Mouse (Mus musculus) heart, embryonic 12.5 days (tissue): ENCODE data around the gene 9830107B12Rik. TPM values are rescaled to one million over a fixed set of nuclear protein-coding genes. Genes with fewer than 3 reads are reported as not detected.

Experiments
- ATAC-seq: fragments of 200-750 bp; cut with Nextera tagmentation; 2 replicates; pipeline ENCODE4 v1.8.0; 2017; ENCODE audit warnings: moderate TSS enrichment, moderate library complexity; ENCODE audit not compliant: insufficient number of reproducible peaks, low FRiP score
- H3K27ac ChIP-seq: fragments of 300-500 bp; sonication (generic); 2 replicates; pipeline ENCODE4 v1.5.1; 2016; ENCODE audit warnings: mild to moderate bottlenecking, moderate library complexity; ENCODE audit not compliant: poor library complexity, severe bottlenecking
- H3K27me3 ChIP-seq: fragments of 300-500 bp; sonication (generic); replicated peaks from 2 replicates; pipeline ENCODE4 v1.6.1; 2016; ENCODE audit warnings: mild to moderate bottlenecking, moderate library complexity
- H3K36me3 ChIP-seq: fragments of 300-500 bp; sonication (generic); 2 replicates; pipeline ENCODE4 v1.6.1; 2016; ENCODE audit warnings: mild to moderate bottlenecking, moderate library complexity
- H3K4me1 ChIP-seq: fragments of 300-500 bp; sonication (generic); replicated peaks from 2 replicates; pipeline ENCODE4 v1.6.1; 2016; ENCODE audit warnings: mild to moderate bottlenecking
- H3K4me2 ChIP-seq: fragments of 300-500 bp; sonication (generic); 2 replicates; pipeline ENCODE4 v1.6.1; 2016; ENCODE audit warnings: mild to moderate bottlenecking, moderate library complexity
- H3K4me3 ChIP-seq: fragments of 300-500 bp; sonication (generic); 2 replicates; pipeline ENCODE4 v1.5.1; 2016; ENCODE audit warnings: mild to moderate bottlenecking
- H3K9ac ChIP-seq: fragments of 300-500 bp; sonication (generic); 2 replicates; pipeline ENCODE4 v1.6.1; 2016; ENCODE audit warnings: mild to moderate bottlenecking, moderate library complexity
- H3K9me3 ChIP-seq: fragments of 300-500 bp; sonication (generic); replicated peaks from 2 replicates; pipeline ENCODE4 v1.6.1; 2016; ENCODE audit warnings: mild to moderate bottlenecking, moderate library complexity
- WGBS: fragments of 180-500 bp; shearing (Covaris S2); methylation state at CpG from one replicate; pipeline ENCODE4 v1.1.7; 2016; 5-methylcytosine and 5-hydroxymethylcytosine counted together
- polyA plus RNA-seq: library from polyadenylated mRNA; unstranded; fragments of >200 nt; fragmentation: Nextera tagmentation; extraction: Ambion mirVana; gene quantifications from 2 replicates; pipeline ENCODE4 v1.2.1, GENCODE M21; 2016

Gene 9830107B12Rik
- polyA plus RNA-seq, 1 experiment from 2014 or later = not detected

GRCm38 (mm10) chr17:48107862-48108261 is 38.2 kb downstream of the 9830107B12Rik start:
- Histone ChIP-seq H3K4me3 (no peak overlapping the region), H3K4me2 (no peak overlapping the region), H3K36me3 (no peaks in the 10 kb centered on the region), H3K27ac (no peak overlapping the region), H3K27me3 (peaks cover 3% of the 10 kb centered on the region; the same call in 1 of the 2 replicates), H3K4me1 (no peaks in the 10 kb centered on the region), H3K9me3 (no peaks in the 10 kb centered on the region), H3K9ac (no peak overlapping the region)
- no peak for ATAC-seq
- WGBS = 43% methylated on average over 6 of the region's 6 CpGs

GRCm38 (mm10) chr17:48107333-48107732 is 38.7 kb downstream of the 9830107B12Rik start:
- peaks cover 3% of the 10 kb centered on the region; the same call in 1 of the 2 replicates for H3K27me3 ChIP-seq
- no peaks in the 10 kb centered on the region for H3K9me3 ChIP-seq
- no peaks in the 10 kb centered on the region for H3K4me1 ChIP-seq
- no peak overlapping the region for H3K4me3 ChIP-seq
- WGBS = 61% methylated on average over 4 of the region's 4 CpGs
- H3K9ac ChIP-seq = no peak overlapping the region
- H3K36me3 ChIP-seq = no peaks in the 10 kb centered on the region
- no peak overlapping the region for H3K4me2 ChIP-seq
- H3K27ac ChIP-seq = no peak overlapping the region
- no peak for ATAC-seq

- Histone ChIP-seq H3K9me3 (no peaks in the 10 kb centered on the region), H3K27me3 (peaks cover 41% of the 10 kb centered on the region)
- ATAC-seq = 0 out of 2 replicates have a peak, but pooled peaks have one; percentile 38
Measured at GRCm38 (mm10) chr17:48100441-48101417, 45.3 kb downstream of the 9830107B12Rik start.

GRCm38 (mm10) chr17:48099312-48099711 is 46.8 kb downstream of the 9830107B12Rik start:
- Histone ChIP-seq H3K4me1 (peaks cover 49% of the 10 kb centered on the region), H3K36me3 (no peaks in the 10 kb centered on the region), H3K9ac (0 out of 2 replicates have a peak overlapping the region, but pooled peaks have one; percentile 20), H3K4me3 (peak overlapping the region; percentile 45), H3K27ac (no peak overlapping the region), H3K9me3 (no peaks in the 10 kb centered on the region), H3K4me2 (peak overlapping the region; percentile 85), H3K27me3 (peaks cover 51% of the 10 kb centered on the region)
- ATAC-seq = no peak
- 16% methylated on average over 11 of the region's 11 CpGs for WGBS

More at GRCm38 (mm10) chr17:48100441-48101417, 45.3 kb downstream of the 9830107B12Rik start:
- H3K4me1 ChIP-seq = peaks cover 38% of the 10 kb centered on the region
- no peak overlapping the region for H3K9ac ChIP-seq
- H3K27ac ChIP-seq = no peak overlapping the region
- H3K4me2 ChIP-seq = peak overlapping the region; percentile 58
- peak overlapping the region; percentile 34 for H3K4me3 ChIP-seq
- WGBS = 13% methylated on average over 20 of the region's 21 CpGs
- H3K36me3 ChIP-seq = no peaks in the 10 kb centered on the region

GRCm38 (mm10) chr17:48098528-48098890 is 47.6 kb downstream of the 9830107B12Rik start:
- no peaks in the 10 kb centered on the region for H3K36me3 ChIP-seq
- no peak for ATAC-seq
- peak overlapping the region; percentile 85 for H3K4me2 ChIP-seq
- H3K9me3 ChIP-seq = peaks cover 5% of the 10 kb centered on the region; the same call in 1 of the 2 replicates
- peak overlapping the region; percentile 45 for H3K4me3 ChIP-seq
- peaks cover 49% of the 10 kb centered on the region for H3K4me1 ChIP-seq
- under 1% methylated on average over 19 of the region's 19 CpGs for WGBS
- H3K27me3 ChIP-seq = peaks cover 60% of the 10 kb centered on the region
- no peak overlapping the region for H3K9ac ChIP-seq
- H3K27ac ChIP-seq = no peak overlapping the region

DNA sequence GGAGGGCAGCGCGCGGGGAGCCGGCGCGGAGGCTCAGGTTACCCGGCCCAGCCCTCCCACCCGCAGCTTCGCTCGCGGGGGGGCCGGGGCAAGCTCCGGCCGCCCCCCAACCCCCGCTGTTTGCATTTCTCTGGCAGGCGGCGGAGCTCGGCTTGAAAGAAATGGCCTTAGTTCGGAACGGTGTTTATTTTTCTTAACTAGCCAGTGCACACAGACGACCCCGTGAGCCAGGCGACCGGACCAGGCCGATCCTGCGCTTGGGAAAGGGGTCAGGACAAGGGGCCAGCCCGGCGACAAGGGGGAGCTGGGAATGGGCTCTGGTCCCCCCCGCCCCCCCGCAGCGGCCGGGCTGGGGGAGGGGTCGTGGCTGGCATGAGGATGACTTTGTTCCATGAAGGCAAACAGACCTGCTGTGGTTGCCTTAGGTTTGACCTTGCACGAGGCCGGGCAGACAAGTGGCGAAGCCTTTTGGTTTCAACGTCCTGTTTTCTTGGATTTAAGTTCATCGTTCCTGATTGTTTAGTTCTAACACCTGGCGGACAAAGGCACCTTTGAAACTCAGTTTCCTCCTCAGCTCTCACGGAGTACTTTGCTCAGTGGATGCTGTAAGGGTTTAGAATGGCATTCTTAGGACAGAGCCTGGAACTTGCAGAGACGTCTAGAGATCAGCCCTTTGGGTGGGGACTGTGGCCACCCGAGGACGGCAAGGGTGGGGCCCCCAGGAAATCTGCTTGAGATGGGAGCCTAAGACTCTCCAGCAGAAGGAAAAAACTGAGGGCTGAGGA is 48.1 kb downstream of the 9830107B12Rik start:
- WGBS = under 1% methylated on average over 38 of the region's 43 CpGs
- Histone ChIP-seq H3K36me3 (no peaks in the 10 kb centered on the region), H3K4me3 (peak overlapping the region; percentile 45), H3K9me3 (peaks cover 7% of the 10 kb centered on the region; the same call in 1 of the 2 replicates), H3K4me2 (peak overlapping the region; percentile 85), H3K9ac (peak overlapping the region; percentile 59), H3K27me3 (peaks cover 61% of the 10 kb centered on the region), H3K4me1 (peaks cover 49% of the 10 kb centered on the region), H3K27ac (no peak overlapping the region)
- no peak for ATAC-seq

GRCm38 (mm10) chr17:48097011-48097742 is 48.9 kb downstream of the 9830107B12Rik start:
- ATAC-seq = 0 out of 2 replicates have a peak, but pooled peaks have one; percentile 24
- H3K4me1 ChIP-seq = peaks cover 49% of the 10 kb centered on the region
- H3K27me3 ChIP-seq = peaks cover 61% of the 10 kb centered on the region
- H3K36me3 ChIP-seq = no peaks in the 10 kb centered on the region
- peak overlapping the region; percentile 45 for H3K4me3 ChIP-seq
- peaks cover 7% of the 10 kb centered on the region; the same call in 1 of the 2 replicates for H3K9me3 ChIP-seq
- under 1% methylated on average over 40 of the region's 41 CpGs for WGBS
- no peak overlapping the region for H3K27ac ChIP-seq
- peak overlapping the region; percentile 85 for H3K4me2 ChIP-seq
- peak overlapping the region; percentile 59 for H3K9ac ChIP-seq

GRCm38 (mm10) chr17:48096321-48096720 is 49.7 kb downstream of the 9830107B12Rik start:
- Histone ChIP-seq H3K4me1 (peaks cover 49% of the 10 kb centered on the region), H3K9ac (peak overlapping the region; percentile 59; the same call in 1 of the 2 replicates), H3K36me3 (no peaks in the 10 kb centered on the region), H3K27ac (no peak overlapping the region), H3K4me2 (peak overlapping the region; percentile 85), H3K4me3 (peak overlapping the region; percentile 45), H3K27me3 (peaks cover 61% of the 10 kb centered on the region), H3K9me3 (peaks cover 7% of the 10 kb centered on the region; the same call in 1 of the 2 replicates)
- 5% methylated on average over 17 of the region's 17 CpGs for WGBS
- ATAC-seq = no peak

DNA sequence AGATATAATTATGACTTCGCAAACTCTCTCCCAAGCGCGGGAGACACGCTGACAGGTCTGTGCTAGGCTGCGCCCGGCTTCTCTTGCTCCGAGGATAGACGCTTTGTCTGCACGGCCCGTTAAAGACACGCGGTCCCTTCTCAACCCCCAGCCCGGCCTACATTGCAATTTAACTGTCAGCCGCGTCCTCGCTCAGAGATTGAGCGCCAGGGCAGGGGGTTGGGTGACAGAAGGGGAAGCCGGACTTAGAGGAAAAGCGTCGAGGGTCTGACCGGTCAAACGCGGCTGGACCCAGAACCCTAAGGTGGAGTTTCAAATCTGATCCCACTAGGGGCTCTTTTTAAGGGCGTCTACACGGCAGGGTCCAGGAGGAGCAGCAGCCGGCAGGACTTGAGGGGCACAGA is 50.3 kb downstream of the 9830107B12Rik start:
- peak overlapping the region; percentile 85 for H3K4me2 ChIP-seq
- peak overlapping the region; percentile 23 for H3K4me3 ChIP-seq
- H3K27ac ChIP-seq = no peak overlapping the region
- 1% methylated on average over 26 of the region's 26 CpGs for WGBS
- ATAC-seq = no peak
- H3K9ac ChIP-seq = peak overlapping the region; percentile 30; the same call in 1 of the 2 replicates
- H3K27me3 ChIP-seq = peaks cover 61% of the 10 kb centered on the region
- H3K9me3 ChIP-seq = peaks cover 7% of the 10 kb centered on the region; the same call in 1 of the 2 replicates
- peaks cover 49% of the 10 kb centered on the region for H3K4me1 ChIP-seq
- H3K36me3 ChIP-seq = no peaks in the 10 kb centered on the region
